Mouse (Mus musculus): ENCODE data around the gene Vwa3b.

The Vwa3b gene

GRCm38 (mm10) chr1:37065658-37066412, 39.4 kb downstream of the Vwa3b start:
- no peak for DNase-seq

GRCm38 (mm10) chr1:37075759-37076158, 49.4 kb downstream of the Vwa3b start:
- no peak for DNase-seq

GRCm38 (mm10) chr1:37077266-37077665, 50.9 kb downstream of the Vwa3b start:
- no peak for DNase-seq

GRCm38 (mm10) chr1:37077955-37078549, 51.7 kb downstream of the Vwa3b start:
- DNase-seq, result peak; percentile 34

- no peak for DNase-seq
Measured at GRCm38 (mm10) chr1:37080442-37080841, 54.0 kb downstream of the Vwa3b start.

GRCm38 (mm10) chr1:37081376-37082214, 55.2 kb downstream of the Vwa3b start:
- no peak for DNase-seq

- DNase-seq, result no peak
Measured at GRCm38 (mm10) chr1:37082215-37082464, 55.7 kb downstream of the Vwa3b start.

GRCm38 (mm10) chr1:37084075-37084474, 57.7 kb downstream of the Vwa3b start:
- no peak for DNase-seq

GRCm38 (mm10) chr1:37085171-37085570, 58.8 kb downstream of the Vwa3b start:
- no peak for DNase-seq

- DNase-seq, result no peak
Measured at GRCm38 (mm10) chr1:37089191-37089590, 62.8 kb downstream of the Vwa3b start.

GRCm38 (mm10) chr1:37097382-37098093, 71.1 kb downstream of the Vwa3b start:
- DNase-seq, result no peak

- DNase-seq, result no peak
Measured at GRCm38 (mm10) chr1:37098094-37098555, 71.7 kb downstream of the Vwa3b start.

- DNase-seq, result no peak
Measured at GRCm38 (mm10) chr1:37100361-37100760, 74.0 kb downstream of the Vwa3b start.

GRCm38 (mm10) chr1:37101016-37101415, 74.6 kb downstream of the Vwa3b start:
- DNase-seq, result no peak

GRCm38 (mm10) chr1:37101717-37102116, 75.3 kb downstream of the Vwa3b start:
- no peak for DNase-seq

GRCm38 (mm10) chr1:37105194-37105593, 78.8 kb downstream of the Vwa3b start:
- DNase-seq, result no peak

GRCm38 (mm10) chr1:37113781-37114180, 87.4 kb downstream of the Vwa3b start:
- DNase-seq, result no peak

- no peak for DNase-seq
Measured at GRCm38 (mm10) chr1:37115847-37116246, 89.5 kb downstream of the Vwa3b start.

- no peak for DNase-seq
Measured at GRCm38 (mm10) chr1:37116574-37116973, 90.2 kb downstream of the Vwa3b start.

- no peak for DNase-seq
Measured at GRCm38 (mm10) chr1:37117964-37118363, 91.6 kb downstream of the Vwa3b start.

- DNase-seq, result peak; percentile 4
Measured at GRCm38 (mm10) chr1:37122306-37122705, 95.9 kb downstream of the Vwa3b start.

GRCm38 (mm10) chr1:37122798-37123197, 96.4 kb downstream of the Vwa3b start:
- DNase-seq, result no peak

- DNase-seq, result no peak
Measured at GRCm38 (mm10) chr1:37124696-37125349, 98.4 kb downstream of the Vwa3b start.
